Mouse (Mus musculus) CH12F3 (cell line): ENCODE measurements at regions not wholly inside any gene's neighbourhood (a gene's known extent, or its start where the extent isn't known, plus 50 kb on each side); places are given as distances from the start of the nearest gene placed in this dataset.

Experiments
- in situ Hi-C: fragments of 300-500 bp; cut with MboI; formaldehyde crosslinking; loops from 2 replicates; pipeline ENCODE4 v1.14.3; 2020; ENCODE audit warnings: low sequenced_read_pairs

GRCm38 (mm10) chr11:19809359-19809758 is 114.8 kb upstream of the Spred2 start:
- in situ Hi-C loops: no loop called here

GRCm38 (mm10) chr11:19811271-19811991 is 112.7 kb upstream of the Spred2 start:
- in situ Hi-C loops: no loop called here

DNA sequence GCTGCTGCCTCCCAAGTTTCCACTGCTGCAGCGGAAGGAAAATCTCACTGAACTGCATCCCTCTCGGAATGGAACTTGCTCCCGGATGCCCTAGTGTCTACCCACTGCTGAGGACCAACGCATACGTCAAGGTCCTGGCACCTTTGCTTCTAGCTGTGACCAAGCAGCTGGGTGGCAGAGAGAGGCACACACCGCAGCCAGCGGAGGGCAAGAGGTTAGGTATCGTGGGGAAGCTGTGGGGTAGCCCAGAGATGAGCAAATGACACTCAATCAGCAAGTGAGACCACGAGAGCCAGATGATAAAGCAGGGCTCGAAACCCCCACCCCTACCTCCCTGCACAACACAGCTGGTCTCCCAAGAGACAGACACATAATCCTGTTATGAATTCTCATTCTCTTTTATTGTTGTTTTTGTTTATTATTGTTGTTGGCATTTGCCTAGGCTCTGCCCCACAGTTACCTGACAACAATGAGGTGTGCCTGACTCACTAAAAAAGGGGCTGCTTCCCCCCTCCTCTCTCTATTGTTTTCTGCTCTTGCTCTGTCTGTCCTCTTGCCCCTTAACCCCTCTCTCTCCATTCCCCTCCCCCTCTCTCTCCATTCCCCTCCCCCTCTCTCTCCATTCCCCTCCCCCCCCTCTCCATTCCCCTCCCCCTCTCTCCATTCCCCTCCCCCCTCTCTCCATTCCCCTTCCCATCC is 112.0 kb upstream of the Spred2 start:
- in situ Hi-C loops: no loop called here

DNA sequence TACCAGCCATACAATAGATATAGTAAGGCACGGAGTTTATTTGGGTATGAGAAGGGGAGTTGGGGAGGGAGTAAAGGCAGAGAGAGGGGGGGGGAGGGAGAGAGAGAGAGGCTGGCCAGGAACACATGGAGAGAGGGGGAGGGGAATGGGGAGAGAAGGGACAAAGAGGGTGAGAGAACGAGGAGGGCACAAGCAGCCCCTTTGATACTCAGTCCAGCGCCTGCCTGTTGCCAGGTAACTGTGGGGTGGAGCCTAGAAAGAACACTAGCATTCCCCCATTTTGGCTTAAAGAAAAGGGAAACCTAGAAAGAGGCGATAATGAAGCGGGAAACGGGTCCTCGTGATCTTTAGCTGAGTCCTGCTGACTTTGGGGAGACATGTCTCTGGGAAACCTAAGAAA is 110.6 kb upstream of the Spred2 start:
- in situ Hi-C loops: no loop called here

DNA sequence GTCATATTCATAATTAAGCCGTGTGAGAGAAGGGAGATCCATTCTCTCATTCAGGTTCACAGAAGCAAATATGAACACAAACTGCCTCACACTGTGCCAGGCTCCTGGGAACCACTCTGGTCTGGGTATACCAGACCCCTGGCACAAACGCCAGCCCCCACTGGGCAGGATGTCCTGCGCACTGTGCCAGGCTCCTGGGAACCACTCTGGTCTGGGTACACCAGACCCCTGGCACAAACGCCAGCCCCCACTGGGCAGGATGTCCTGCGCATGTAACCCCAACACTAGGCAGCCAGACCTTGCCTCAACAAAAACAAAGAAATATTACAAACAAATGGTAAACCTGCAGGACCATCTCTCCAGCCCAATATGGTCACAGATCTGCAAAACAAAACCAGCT is 101.2 kb upstream of the Spred2 start:
- in situ Hi-C loops: loop anchor here (5.0 kb wide), 1 partner anchor 249 kb away; no protein-coding TSS in a partner anchor

DNA sequence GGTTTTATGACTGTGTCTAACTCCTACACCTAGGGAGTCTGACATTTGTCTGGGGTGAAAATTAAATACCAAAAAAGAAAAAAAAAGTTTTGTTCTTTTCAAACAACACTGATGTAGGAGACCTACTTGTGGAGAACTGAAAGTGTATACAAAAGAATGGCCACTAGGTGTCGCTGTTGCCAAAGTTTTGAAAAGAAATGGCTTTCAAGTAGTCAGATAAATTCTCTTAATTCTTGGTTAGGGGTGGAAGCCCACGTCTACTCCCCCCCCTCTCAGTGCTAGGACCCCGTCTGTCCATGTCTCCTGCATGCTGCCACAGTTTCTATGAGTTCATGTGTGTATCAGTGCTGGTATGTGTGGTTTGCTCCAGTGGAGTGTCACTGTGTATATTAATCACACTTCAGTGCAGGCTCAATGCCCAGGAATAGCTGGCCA is 100.7 kb upstream of the Spred2 start:
- in situ Hi-C loops: loop anchor here (5.0 kb wide), 1 partner anchor 249 kb away; no protein-coding TSS in a partner anchor

GRCm38 (mm10) chr11:19826481-19827185 is 97.5 kb upstream of the Spred2 start:
- in situ Hi-C loops: no loop called here

GRCm38 (mm10) chr11:19827996-19828395 is 96.2 kb upstream of the Spred2 start:
- in situ Hi-C loops: no loop called here

- in situ Hi-C loops: no loop called here
These were observed 95.2 kb upstream of the Spred2 start for GRCm38 (mm10) chr11:19828959-19829401.

DNA sequence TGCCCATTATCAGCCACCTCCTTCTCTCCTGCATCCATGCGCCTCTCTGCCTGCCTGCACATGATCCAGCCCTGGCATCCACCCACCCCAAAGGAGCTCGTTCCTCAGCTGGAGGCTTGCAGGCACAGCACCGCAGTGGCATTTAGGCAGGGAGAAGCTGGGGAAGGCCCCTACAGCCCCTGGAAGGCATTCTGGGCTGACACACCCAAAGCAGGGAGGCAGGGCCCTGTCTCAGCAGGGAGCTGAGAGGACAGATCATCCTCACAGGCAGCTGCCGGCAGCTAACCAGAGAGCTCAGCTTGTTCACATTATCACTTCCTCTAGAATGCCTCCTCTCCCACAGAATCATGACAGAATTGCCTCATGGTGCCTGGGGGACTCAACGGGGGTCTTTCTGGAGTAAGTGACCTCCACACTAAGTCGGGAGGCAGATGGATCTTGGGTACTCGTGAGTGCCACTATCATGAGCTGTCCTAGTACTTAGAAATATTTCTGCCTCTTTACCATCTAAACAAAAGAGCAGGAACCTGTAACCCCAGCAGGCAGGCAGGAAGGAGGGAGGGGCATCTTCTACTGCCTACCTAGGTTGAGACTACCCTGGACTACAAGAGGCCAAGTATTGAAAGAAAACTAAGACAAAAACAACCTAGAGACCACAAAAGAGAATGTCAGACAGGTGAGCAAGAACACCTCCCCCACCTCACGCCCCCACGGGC is 94.5 kb upstream of the Spred2 start:
- in situ Hi-C loops: no loop called here

DNA sequence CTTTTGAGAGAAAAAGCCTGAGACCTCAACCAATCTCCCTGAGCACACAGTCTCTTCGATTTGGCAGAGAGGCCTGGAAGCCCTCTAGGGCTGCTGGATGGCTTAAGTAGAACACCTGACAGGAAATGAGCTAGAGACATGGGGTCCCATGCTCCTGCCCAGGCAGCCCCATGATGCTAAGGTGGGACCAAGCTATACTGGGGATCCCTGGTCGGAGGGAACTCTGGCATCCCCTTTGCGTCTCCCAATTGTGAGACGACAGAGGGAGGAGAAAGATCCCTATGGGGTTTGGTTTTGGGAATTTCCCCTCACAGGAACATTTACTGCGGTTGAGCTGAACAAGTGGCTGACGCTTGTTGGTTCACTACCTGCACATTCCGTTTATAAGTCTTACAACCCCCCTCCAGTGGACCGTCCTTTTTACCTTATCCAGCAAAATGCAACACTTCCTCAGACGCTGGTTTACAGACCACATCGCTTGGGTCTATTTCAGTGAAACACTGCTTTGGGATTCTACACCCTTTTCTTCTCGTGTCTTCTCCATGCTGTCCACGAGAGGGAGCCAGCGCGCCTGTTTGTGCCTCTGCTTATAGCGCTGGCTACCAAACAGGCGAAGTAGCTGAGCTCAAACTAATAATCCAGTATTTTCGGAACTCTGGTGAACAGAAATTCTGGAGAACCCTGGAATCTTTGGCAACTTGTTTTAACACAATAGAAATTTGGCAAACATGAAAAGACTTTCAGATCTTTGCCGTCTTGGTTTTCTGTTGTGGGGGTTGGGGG is 93.7 kb upstream of the Spred2 start:
- in situ Hi-C loops: no loop called here

- in situ Hi-C loops: no loop called here
These were observed 89.6 kb upstream of the Spred2 start for GRCm38 (mm10) chr11:19834561-19834960.

DNA sequence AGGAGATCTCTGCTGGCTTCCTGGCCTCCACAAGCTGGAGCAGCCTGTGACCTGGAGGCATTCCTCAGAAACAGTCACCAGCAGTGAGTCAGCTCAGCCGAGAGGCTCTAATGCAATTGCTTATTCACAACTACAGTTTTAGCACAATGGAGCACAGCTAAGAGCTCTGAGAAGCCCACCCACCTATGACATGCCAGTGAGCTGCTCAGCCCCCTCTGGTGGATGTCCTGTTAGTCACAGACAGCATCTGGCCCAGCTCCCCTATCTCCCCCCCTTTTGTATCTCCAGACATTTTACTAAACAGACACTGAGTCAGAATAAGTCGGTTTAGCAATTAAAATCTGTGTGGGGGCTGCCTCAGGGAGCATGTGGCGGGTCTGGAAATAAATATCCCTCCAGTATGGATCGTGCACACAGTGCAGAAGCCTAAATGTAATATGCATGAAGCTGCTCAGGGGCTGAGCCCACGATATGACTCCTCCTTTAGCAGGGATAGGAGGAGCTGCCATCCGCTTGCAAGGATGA is 88.9 kb upstream of the Spred2 start:
- in situ Hi-C loops: no loop called here

- in situ Hi-C loops: no loop called here
These were observed 85.2 kb upstream of the Spred2 start for GRCm38 (mm10) chr11:19838932-19839331.

- in situ Hi-C loops: no loop called here
These were observed 81.1 kb upstream of the Spred2 start for GRCm38 (mm10) chr11:19843084-19843483.

DNA sequence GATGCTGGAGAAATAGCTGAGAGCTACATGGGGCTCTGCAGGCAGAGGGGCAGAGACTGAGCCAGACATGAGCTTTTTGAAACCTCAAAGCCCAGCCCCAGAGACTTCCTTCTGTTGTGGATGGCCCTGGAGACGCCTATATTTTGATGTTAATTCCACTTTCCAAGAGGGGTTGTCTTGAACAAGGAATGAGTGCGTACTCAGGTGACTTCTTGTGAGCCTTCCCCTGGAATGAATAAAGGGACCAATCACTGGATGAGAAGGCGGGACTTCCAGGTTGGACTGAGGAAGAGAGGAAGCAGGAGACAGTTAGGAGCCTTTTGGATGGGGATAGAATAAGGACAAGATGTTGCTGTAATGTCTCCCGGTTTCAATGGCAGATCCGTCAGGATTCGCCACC is 76.3 kb upstream of the Spred2 start:
- in situ Hi-C loops: no loop called here

DNA sequence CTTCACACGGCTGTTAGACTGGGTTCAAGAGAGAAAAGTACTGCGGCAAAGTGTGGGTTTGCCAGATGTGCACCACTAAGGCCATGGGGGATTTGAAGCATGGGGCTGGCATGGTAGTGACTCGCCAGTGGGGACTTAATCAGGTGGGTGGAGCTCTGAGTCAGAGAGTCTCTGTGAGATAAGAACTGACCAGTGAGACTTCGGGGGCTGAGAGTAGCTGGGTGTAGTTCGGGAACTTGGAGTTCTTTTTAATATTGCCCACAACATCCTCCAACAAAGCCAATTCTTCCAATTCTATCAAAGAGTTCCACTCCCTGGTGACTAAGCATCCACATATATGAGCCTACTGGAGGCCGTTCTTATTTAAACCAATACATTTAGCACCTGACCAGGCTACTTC is 75.8 kb upstream of the Spred2 start:
- in situ Hi-C loops: no loop called here

DNA sequence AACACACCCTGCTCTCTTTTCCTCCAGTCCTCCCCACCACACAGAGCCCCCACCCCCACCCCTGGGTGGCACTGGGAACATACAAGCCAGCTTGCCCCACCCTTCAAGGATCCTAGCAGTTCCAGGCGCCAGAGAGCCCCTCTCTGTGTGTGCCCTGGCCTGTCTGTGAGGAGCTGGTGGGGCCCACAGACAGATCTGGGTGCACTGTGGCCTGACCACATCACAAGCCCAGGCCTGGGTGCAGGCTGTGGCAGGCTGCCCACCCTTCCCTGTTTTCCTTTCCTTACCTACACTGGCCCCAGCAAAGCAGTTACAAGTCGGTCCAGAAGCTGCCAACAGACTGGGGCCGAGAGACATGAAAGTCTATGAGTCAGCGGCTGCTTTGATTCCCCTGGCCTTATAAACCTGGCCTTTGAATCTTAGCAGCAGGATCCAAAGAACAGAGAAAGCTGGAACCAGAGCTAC is 74.8 kb upstream of the Spred2 start:
- in situ Hi-C loops: no loop called here

DNA sequence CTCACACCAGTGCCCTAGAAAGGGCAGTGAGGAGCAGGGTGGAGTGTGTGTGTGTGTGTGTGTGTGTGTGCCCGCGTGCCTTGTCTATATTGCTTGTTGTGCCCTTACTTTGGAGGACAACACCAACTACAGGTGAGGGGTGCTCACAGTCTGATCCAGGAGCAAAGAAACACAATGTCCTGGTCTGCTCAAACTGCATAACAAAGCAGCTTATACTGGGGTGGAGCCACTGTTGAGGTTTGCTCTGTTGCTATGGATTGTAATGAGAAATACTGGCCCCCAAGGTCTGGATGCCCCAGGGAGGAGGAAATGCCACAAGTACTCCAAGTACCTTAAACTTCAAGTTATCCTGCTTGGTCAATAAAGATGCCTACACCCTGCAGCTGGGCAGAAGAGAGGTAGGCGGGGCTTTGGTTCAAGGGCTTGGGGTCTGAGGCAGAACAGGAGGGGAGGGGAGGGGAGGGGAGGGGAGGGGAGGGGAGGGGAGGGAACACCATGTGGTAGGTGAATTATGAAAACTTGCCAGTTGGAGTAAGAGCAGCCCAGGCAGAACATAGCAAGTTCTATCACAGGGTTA is 74.2 kb upstream of the Spred2 start:
- in situ Hi-C loops: no loop called here
